Mouse (Mus musculus): ENCODE measurements around the gene Fam198a. TPM values are rescaled to one million over a fixed set of nuclear protein-coding genes. Genes with fewer than 3 reads are reported as not detected.

Gene Fam198a
- polyA plus RNA-seq, 1 experiment from 2014 or later = 2.1 TPM

DNA sequence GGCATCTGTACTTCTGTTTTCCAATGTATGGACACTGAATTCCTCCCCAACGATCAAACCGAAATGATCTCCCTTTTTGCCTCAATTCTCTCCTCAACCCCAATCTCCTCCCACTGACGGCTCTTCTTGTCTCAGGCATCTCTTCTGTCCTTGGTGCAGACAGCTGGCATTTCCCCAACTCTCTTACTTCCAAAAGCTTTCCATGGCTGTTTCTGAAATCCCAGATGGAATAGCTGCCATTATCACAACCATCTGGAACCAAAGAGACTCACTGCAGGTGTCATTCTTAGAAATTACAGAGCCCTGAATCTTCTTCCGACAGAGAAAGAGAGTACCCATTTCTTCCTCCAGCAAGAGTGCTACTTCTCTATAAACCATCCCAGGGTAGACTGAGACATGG lies 15.9 kb upstream of the Fam198a start:
- H3K27me3 ChIP-seq = no peaks in the 10 kb centered on the region
- H3K4me1 ChIP-seq (replicated peaks) = no peaks in the 10 kb centered on the region; the same call in 1 of the 2 replicates
- 82% methylated on average over 4 of the region's 4 CpGs for WGBS

DNA sequence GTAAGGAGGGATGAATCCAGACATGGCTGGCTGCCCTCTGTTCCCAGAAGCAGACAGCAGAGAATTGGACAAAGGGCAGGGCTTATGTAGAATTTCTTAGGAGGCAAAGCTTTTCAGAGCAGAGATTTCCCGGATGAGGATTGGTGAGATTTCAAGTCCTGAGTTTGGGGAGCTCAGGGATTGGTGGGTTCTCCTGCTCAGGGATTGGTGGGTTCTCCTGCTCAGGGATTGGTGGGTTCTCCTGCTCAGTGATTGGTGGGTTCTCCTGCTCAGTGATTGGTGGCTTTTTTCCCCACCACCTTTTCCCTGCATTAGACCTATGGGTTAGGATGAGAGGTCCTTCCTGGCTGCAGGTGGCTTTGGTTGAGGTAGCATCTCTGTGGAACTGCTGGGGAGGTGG lies 13.8 kb upstream of the Fam198a start:
- Histone ChIP-seq H3K4me2 (peak overlapping the region; percentile 54; the same call in 1 of the 2 replicates), H3K9me3 (no peaks in the 10 kb centered on the region), H3K27ac (peak overlapping the region; percentile 52), H3K27me3 (no peaks in the 10 kb centered on the region), H3K4me3 (peak overlapping the region; percentile 45; the same call in 1 of the 2 replicates), H3K36me3 (no peaks in the 10 kb centered on the region), H3K9ac (no peak overlapping the region), H3K4me1 (replicated peaks) (no peaks in the 10 kb centered on the region; the same call in 1 of the 2 replicates)
- ATAC-seq (ENCODE audit: low FRiP score) = peak; percentile 77; the same call in 1 of the 2 replicates
- WGBS = 82% methylated on average over 1 of the region's 1 CpGs

More for the DNA sequence above, 15.9 kb upstream of the Fam198a start:
- H3K4me3 ChIP-seq = no peak overlapping the region
- no peak overlapping the region for H3K9ac ChIP-seq
- H3K27ac ChIP-seq = no peak overlapping the region
- no peak for ATAC-seq (ENCODE audit: low FRiP score)
- H3K9me3 ChIP-seq = no peaks in the 10 kb centered on the region
- H3K36me3 ChIP-seq = no peaks in the 10 kb centered on the region
- H3K4me2 ChIP-seq = no peak overlapping the region

DNA sequence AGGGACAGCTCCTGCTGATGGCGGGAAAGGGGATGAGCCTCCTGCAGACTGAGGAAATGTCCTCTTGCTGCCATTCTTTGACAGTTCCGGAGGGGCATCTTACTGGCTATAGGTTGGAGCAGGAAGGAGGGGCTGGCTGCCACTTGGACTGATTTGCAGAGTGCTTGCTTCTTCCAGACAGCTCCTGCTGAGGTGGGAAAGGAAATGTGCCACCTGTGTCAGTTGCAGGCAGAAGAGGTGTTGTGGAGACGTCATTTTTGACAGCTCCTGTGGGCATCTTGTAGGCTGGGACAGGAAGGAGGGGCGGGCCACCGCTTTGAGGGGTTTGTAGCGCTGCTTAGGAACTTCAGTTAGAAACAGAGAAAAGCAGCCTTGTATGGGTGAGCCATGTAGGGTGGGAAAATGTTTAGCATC lies 13.3 kb upstream of the Fam198a start:
- Histone ChIP-seq H3K4me1 (replicated peaks) (no peaks in the 10 kb centered on the region; the same call in 1 of the 2 replicates), H3K9me3 (no peaks in the 10 kb centered on the region), H3K27me3 (no peaks in the 10 kb centered on the region), H3K9ac (peak overlapping the region; percentile 58), H3K27ac (peak overlapping the region; percentile 65), H3K4me3 (peak overlapping the region; percentile 45), H3K36me3 (no peaks in the 10 kb centered on the region), H3K4me2 (peak overlapping the region; percentile 54)
- peak; percentile 65 for ATAC-seq (ENCODE audit: low FRiP score)
- WGBS = 73% methylated on average over 6 of the region's 6 CpGs

DNA sequence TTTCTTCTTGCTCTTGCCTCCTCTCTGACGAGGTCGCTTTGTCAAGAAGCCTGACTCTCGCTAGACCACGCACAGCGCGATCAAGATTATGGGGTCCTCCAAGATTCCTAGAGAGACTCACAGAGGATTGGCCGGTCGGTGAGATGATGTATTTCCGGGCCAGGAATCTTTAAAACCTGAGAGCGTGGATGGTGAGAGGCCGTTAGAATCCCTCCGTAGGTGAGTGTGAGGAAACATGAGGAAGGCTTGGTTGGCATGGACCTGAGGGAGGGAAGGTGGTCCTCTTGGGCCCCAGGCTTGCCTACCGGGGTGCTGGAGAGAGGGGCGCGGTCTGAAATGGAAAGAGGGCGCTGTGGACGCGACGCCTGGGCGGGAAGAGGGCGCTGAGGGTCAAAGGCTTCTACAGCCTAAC lies 12.8 kb upstream of the Fam198a start:
- peak; percentile 77 for ATAC-seq (ENCODE audit: low FRiP score)
- no peaks in the 10 kb centered on the region; the same call in 1 of the 2 replicates for H3K4me1 ChIP-seq (replicated peaks)
- H3K27ac ChIP-seq = peak overlapping the region; percentile 65; the same call in 1 of the 2 replicates
- peaks cover 2% of the 10 kb centered on the region; the same call in 1 of the 2 replicates for H3K36me3 ChIP-seq
- peak overlapping the region; percentile 54 for H3K4me2 ChIP-seq
- WGBS = 57% methylated on average over 21 of the region's 21 CpGs
- H3K4me3 ChIP-seq = peak overlapping the region; percentile 45
- H3K9me3 ChIP-seq = no peaks in the 10 kb centered on the region
- peak overlapping the region; percentile 69 for H3K9ac ChIP-seq
- no peaks in the 10 kb centered on the region for H3K27me3 ChIP-seq

DNA sequence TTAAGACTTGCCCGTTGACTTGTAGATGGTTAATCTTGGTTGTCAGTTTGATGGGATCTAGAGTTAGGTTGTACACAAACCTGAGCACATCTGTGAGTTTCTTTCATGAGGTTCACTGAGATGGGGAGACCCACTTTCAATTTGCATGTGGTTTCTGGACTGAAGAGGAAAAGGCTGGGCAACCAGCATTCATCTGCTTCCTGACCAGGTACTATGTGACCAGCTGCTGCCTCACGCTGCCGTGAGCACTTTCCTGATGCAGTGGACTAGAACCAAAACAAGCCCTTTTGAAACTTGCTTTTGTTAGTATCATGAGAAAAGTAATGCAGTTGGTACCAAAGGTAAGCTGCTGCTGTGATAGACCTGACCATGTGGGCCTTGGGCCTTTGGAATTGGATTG lies 7.8 kb upstream of the Fam198a start:
- Histone ChIP-seq H3K27ac (no peak overlapping the region), H3K4me2 (no peak overlapping the region), H3K4me3 (no peak overlapping the region), H3K4me1 (replicated peaks) (no peaks in the 10 kb centered on the region; the same call in 1 of the 2 replicates), H3K27me3 (no peaks in the 10 kb centered on the region), H3K9me3 (no peaks in the 10 kb centered on the region), H3K36me3 (peaks cover 4% of the 10 kb centered on the region; the same call in 1 of the 2 replicates), H3K9ac (no peak overlapping the region)
- no peak for ATAC-seq (ENCODE audit: low FRiP score)
- 94% methylated on average over 3 of the region's 3 CpGs for WGBS

DNA sequence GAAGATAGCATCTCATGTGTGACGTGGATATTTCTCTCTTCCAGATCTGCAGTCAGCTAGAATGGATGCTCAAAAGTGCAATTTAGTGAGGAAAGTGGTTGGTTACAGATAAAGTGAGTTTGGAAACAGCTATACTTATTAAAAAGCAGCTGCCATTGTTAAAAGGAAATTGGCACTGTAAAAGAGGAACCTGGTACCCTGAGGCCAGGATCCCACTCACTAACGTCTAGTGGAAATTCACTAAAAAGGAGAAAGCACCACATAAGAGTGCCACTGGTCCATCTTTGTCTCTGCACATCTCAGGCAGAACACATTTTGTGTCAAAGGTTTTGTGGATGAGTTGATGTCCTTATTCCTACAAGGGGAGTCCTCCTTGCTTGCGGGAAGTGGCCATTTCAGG lies 7.2 kb upstream of the Fam198a start:
- Histone ChIP-seq H3K4me1 (replicated peaks) (no peaks in the 10 kb centered on the region; the same call in 1 of the 2 replicates), H3K27me3 (no peaks in the 10 kb centered on the region), H3K4me2 (no peak overlapping the region), H3K9ac (no peak overlapping the region), H3K36me3 (peaks cover 4% of the 10 kb centered on the region; the same call in 1 of the 2 replicates), H3K4me3 (no peak overlapping the region), H3K9me3 (no peaks in the 10 kb centered on the region), H3K27ac (no peak overlapping the region)
- WGBS = 86% methylated on average over 3 of the region's 3 CpGs
- ATAC-seq (ENCODE audit: low FRiP score) = no peak

DNA sequence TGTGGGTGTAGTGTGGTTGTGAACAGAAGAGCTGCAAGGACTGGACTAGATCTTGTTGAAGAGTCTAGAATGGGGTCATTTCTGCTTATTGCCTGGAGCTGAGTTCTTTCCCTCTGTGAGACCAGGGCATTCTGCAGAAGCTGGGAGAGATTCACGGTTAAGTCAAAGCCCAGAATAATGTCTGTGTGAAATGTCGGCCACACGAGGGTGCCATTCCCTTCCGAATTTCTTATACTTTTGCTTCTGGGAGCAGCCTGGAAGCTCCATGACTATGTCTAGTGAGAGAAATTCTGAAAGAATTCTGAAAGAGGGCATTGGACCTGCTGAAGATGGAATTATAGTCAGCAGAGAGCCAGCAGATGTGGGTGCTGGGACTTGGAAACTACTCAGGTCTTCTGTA lies 3.0 kb upstream of the Fam198a start:
- ATAC-seq (ENCODE audit: low FRiP score) = no peak
- no peak overlapping the region for H3K4me3 ChIP-seq
- WGBS = 12% methylated on average over 4 of the region's 4 CpGs
- no peaks in the 10 kb centered on the region for H3K9me3 ChIP-seq
- H3K4me2 ChIP-seq = no peak overlapping the region
- no peak overlapping the region for H3K9ac ChIP-seq
- peaks cover 14% of the 10 kb centered on the region for H3K4me1 ChIP-seq (replicated peaks)
- H3K27me3 ChIP-seq = 0 out of 2 replicates have a peak, but pooled peaks cover 2% of the 10 kb centered on the region
- no peak overlapping the region for H3K27ac ChIP-seq
- peaks cover 3% of the 10 kb centered on the region; the same call in 1 of the 2 replicates for H3K36me3 ChIP-seq

DNA sequence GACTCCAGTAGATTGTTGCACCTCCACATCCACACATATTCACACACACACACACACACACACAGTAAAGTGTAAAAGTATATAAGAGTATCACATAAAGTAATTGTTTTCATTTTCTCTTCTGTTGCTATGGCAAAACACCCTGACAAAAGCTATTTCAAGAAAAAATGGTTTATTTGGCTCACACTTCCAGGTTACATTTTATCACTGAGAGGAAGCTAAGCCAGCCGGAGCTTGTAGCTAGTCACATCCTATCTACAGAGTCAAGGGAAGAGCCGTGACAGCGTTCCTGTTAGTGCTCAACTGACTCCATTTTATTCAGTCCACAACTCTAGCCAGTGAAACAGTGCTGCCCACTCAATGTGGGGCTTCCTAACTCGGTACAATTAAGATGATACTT lies 2.4 kb upstream of the Fam198a start:
- H3K4me3 ChIP-seq = no peak overlapping the region
- no peak overlapping the region for H3K4me2 ChIP-seq
- H3K27ac ChIP-seq = no peak overlapping the region
- 0 out of 2 replicates have a peak, but pooled peaks cover 2% of the 10 kb centered on the region for H3K27me3 ChIP-seq
- 84% methylated on average over 4 of the region's 4 CpGs for WGBS
- ATAC-seq (ENCODE audit: low FRiP score) = no peak
- H3K4me1 ChIP-seq (replicated peaks) = peaks cover 14% of the 10 kb centered on the region
- H3K9me3 ChIP-seq = no peaks in the 10 kb centered on the region
- H3K9ac ChIP-seq = no peak overlapping the region
- no peaks in the 10 kb centered on the region for H3K36me3 ChIP-seq

DNA sequence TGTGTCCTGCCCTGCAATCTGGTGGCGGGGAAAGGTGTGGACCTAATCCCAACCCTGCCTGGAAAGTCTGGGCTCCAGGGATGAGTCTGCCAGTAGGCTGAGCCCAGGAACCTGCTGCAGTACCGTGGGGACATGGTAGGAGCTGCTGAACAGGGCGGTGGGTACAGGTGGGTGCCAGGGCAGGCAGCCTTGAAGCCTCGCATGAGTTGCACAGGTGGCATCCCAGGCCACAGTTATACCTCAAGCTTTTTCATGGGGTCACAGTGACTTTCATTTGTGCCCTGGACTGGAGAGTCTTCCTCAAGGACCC lies 281 bp downstream of the Fam198a start:
- 32% methylated on average over 4 of the region's 4 CpGs for whole genome bisulfite sequencing
- peak; percentile 67; the same call in 1 of the 2 replicates for ATAC-seq (ENCODE audit: low FRiP score)
- peak overlapping the region; percentile 47 for H3K4me2 ChIP-seq
- no peaks in the 10 kb centered on the region for H3K36me3 ChIP-seq
- H3K4me3 ChIP-seq = peak overlapping the region; percentile 15
- H3K9me3 ChIP-seq = no peaks in the 10 kb centered on the region
- H3K9ac ChIP-seq = peak overlapping the region; percentile 54
- H3K4me1 ChIP-seq (replicated peaks) = peaks cover 17% of the 10 kb centered on the region
- H3K27me3 ChIP-seq = 0 out of 2 replicates have a peak, but pooled peaks cover 2% of the 10 kb centered on the region
- H3K27ac ChIP-seq = 0 out of 2 replicates have a peak overlapping the region, but pooled peaks have one; percentile 26

DNA sequence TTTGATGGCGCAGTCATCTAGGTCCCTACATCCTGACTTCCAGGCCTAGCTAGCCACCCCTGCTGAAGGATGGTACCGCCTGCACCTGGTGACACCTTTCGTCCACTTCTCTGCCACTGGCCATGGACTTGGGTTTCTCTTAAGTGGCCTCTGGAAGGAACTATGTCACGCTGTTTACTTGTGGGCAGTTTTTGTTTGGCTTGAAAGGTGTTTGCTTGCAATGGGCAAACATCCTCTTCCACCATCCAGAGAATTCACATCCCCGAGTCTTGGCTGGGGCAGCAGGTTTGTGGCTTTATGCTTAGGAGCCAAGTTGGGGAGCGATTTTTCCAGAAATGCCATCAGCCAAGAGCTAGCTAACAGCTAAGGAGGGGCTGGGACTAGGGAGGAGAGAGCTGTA lies 1.8 kb downstream of the Fam198a start:
- Histone ChIP-seq H3K9ac (peak overlapping the region; percentile 20; the same call in 1 of the 2 replicates), H3K27ac (no peak overlapping the region), H3K27me3 (0 out of 2 replicates have a peak, but pooled peaks cover 2% of the 10 kb centered on the region), H3K4me1 (replicated peaks) (peaks cover 17% of the 10 kb centered on the region), H3K36me3 (no peaks in the 10 kb centered on the region), H3K4me2 (no peak overlapping the region), H3K4me3 (no peak overlapping the region), H3K9me3 (no peaks in the 10 kb centered on the region)
- no peak for ATAC-seq (ENCODE audit: low FRiP score)
- 95% methylated on average over 6 of the region's 6 CpGs for WGBS

DNA sequence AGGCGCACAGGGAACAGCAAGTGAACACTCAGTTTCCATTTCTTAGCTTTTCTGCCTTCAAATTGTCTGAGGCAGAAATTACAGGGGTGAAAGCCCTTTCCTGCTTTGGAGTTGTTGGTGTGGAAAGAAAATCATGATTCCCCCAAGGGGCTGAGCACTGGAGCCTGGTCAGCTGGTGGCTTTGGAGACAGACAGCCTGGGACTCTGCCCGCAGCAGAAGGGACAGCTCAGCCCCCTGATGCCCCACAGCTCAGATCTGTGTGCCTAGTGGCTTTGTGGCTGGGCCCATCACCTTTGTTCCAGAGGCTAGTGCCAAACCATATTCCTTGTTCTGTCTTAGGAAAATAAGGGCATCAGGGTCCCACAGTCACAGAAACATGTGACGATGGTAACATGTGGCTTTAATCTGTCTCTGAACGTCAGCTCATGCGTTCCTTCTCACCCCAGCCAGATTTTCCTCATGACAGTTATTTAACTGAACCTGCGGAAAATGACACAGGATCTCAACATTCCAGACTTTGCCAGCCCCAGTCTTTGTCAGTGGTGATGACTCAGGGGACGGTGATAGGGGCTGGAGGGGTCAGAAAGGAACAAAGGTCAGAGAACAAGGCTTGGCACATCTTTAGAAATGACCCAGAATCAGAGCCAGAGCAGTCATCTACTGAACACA lies 9.3 kb downstream of the Fam198a start:
- ATAC-seq (ENCODE audit: low FRiP score) = no peak
- Histone ChIP-seq H3K9ac (peak overlapping the region; percentile 49; the same call in 1 of the 2 replicates), H3K9me3 (no peaks in the 10 kb centered on the region), H3K4me3 (no peak overlapping the region), H3K36me3 (no peaks in the 10 kb centered on the region), H3K4me1 (replicated peaks) (0 out of 2 replicates have a peak, but pooled peaks cover 3% of the 10 kb centered on the region), H3K27me3 (no peaks in the 10 kb centered on the region), H3K4me2 (no peak overlapping the region), H3K27ac (no peak overlapping the region)
- 53% methylated on average over 7 of the region's 7 CpGs for WGBS

DNA sequence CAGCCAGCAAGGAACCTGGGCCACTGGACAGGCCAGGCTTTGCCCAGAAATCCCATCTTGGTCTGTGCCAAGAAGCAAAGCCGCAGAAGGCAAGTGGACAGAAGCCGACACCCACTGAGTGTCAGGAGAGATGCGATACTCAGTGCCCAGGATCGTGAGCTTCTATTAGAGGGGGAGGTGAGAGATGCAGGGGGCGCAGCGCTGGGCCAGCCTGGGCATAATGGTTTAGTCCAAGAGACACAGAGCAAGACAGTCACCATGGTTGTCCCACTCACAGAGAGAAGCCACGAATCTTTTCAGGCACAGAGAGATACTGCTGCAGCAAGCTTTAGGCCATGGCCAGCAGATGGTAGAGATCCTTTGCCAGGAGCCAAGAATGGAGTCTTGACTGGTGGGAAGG lies 14.2 kb downstream of the Fam198a start:
- Histone ChIP-seq H3K4me1 (replicated peaks) (no peaks in the 10 kb centered on the region; the same call in 1 of the 2 replicates), H3K27me3 (no peaks in the 10 kb centered on the region), H3K36me3 (no peaks in the 10 kb centered on the region), H3K4me3 (no peak overlapping the region), H3K9ac (no peak overlapping the region), H3K9me3 (no peaks in the 10 kb centered on the region), H3K4me2 (no peak overlapping the region), H3K27ac (no peak overlapping the region)
- WGBS = 89% methylated on average over 7 of the region's 7 CpGs
- ATAC-seq (ENCODE audit: low FRiP score) = no peak

DNA sequence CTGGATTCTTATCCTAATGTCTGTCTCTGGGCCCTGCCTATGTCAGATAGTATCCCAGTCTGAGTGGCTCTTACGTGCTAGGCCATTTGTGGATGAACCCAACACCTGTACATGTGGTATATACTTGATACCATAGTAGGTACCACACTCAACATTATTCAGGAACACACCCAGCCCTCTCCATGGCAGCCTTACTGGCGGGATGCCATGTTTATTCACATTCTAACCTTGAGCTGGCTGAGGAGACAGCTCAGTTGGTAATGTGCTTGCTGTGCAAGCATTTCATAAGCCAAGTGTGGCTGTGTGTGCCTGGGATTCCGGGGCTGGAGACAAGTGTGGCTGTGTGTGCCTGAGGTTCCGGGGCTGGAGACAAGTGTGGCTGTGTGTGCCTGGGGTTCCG lies 17.5 kb downstream of the Fam198a start:
- H3K27ac ChIP-seq = no peak overlapping the region
- no peak overlapping the region for H3K4me2 ChIP-seq
- no peak for ATAC-seq (ENCODE audit: low FRiP score)
- no peak overlapping the region for H3K4me3 ChIP-seq
- H3K9ac ChIP-seq = no peak overlapping the region
- no peaks in the 10 kb centered on the region for H3K27me3 ChIP-seq
- H3K4me1 ChIP-seq (replicated peaks) = no peaks in the 10 kb centered on the region; the same call in 1 of the 2 replicates
- no peaks in the 10 kb centered on the region for H3K9me3 ChIP-seq
- WGBS = 84% methylated on average over 5 of the region's 5 CpGs
- no peaks in the 10 kb centered on the region for H3K36me3 ChIP-seq
